Mouse (Mus musculus) myocyte (in vitro differentiated cells): Measurements from ENCODE around the gene Ubald2.

Source experiments
- CEBPB ChIP-seq: IDR thresholded peaks from 2 replicates; pipeline ENCODE4 v1.6.1; 2011; ENCODE audit warnings: mild to moderate bottlenecking, moderate library complexity; ENCODE audit not compliant: poor library complexity, insufficient read depth, severe bottlenecking
- MYOD1 ChIP-seq, 3 experiments: IDR thresholded peaks; one replicate each; pipeline ENCODE4 v1.6.1; 2011; ENCODE audit warnings: control low read depth in 2 of 3, low read depth in 2 of 3, mild to moderate bottlenecking in 2 of 3, moderate library complexity in 1 of 3; ENCODE audit not compliant: insufficient read length in 2 of 3, control insufficient read depth in 1 of 3
- POLR2A ChIP-seq: IDR thresholded peaks from one replicate; pipeline ENCODE4 v1.6.1; 2011; ENCODE audit warnings: low read depth, mild to moderate bottlenecking, control low read depth, moderate library complexity; ENCODE audit not compliant: insufficient read length
- POLR2AphosphoS2 ChIP-seq: IDR thresholded peaks from one replicate; pipeline ENCODE4 v1.6.1; 2011; ENCODE audit warnings: low read depth, control low read depth; ENCODE audit not compliant: insufficient read length
- USF1 ChIP-seq: IDR thresholded peaks from one replicate; pipeline ENCODE4 v1.6.1; 2011; ENCODE audit warnings: low read depth, mild to moderate bottlenecking, control low read depth, moderate library complexity

DNA sequence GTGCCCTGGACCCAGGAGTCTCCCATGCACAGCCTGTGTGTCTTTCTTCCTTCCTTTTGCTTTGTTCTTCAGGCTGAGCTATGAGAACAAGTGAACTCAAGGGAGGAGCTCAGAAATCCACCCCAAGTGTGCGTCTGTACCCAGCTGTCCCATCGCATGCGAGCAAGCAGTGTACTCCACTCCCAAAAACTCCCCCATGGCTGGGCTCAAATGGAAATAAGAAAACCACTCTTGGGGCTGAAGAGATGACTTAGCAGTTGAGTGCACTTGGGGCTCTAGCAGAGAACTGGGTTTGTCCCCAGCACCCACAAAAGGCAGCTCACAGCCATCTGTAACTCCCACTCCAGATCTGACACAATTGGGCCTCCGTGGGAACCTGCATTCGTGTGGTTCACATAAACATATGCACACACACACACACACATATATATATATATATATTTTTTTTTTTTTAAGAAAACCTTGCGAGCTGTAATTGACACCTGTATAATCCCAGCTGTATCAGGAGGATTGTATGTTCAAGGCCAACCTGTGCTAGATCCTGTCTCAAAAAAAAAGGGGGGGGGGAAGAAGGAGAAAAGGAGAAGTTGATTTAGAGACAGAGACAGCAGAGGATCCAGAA, 14.9 kb upstream of the Ubald2 start:
- no peak for TF ChIP-seq POLR2AphosphoS2
- no peak for TF ChIP-seq USF1
- no peak for TF ChIP-seq CEBPB
- no peak for TF ChIP-seq POLR2A
- TF ChIP-seq MYOD1 (IDR thresholded peaks at IDR 0.05; ENCODE audit: control insufficient read depth in 1 of 3, insufficient read length in 2 of 3, low read depth in 2 of 3): no peak
